Mouse (Mus musculus): ENCODE measurements around the gene Ppil3.

Gene Ppil3

GRCm38 (mm10) chr1:58445143-58445722 lies at the start of gene Ppil3, which contains the start of gene Nif3l1:
Ppil3 (minus strand) TSS chr1:58445486.
Nif3l1 (plus strand) TSS chr1:58445151.
- in situ Hi-C loops (cut with MboI): no loop called here

DNA sequence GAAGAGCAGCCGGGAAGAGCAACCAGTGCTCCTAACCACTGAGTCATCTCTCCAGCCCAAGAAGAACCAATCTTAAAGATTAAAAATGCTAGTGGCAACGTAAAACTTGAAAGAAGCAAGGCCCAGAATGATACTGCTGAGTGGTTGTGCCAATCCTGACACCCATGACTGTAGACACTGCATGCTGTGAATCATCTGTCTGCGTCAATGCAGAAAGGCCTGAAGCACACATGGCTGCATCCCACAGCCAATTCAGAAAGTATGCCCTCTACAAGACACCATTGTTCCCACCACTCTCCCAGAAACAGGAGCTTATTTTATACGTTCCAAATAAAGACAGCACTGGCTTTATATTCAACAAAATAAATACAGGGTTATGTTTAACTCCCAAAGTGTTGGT lies 37.4 kb upstream of the Ppil3 start:
- in situ Hi-C loops (cut with MboI): no loop called here

DNA sequence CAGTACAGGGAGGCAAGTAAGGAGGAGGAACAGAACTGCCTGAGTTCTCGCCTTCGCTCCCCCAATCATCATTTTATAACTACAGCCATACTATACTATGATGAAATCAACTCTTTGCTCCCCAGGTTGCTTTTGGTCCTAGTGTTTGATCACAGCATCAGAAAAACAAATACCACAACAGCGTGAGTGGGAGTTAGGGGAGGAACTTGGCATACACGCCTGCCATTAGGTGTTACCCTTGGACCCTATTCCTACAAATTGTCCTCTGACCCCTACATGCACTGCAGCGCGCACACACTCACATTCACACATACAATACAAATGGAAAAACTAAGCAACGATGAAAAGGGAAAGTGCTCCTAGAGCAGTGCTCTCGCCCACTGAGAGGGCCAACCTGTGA lies 30.4 kb upstream of the Ppil3 start:
- in situ Hi-C loops (cut with MboI): no loop called here

DNA sequence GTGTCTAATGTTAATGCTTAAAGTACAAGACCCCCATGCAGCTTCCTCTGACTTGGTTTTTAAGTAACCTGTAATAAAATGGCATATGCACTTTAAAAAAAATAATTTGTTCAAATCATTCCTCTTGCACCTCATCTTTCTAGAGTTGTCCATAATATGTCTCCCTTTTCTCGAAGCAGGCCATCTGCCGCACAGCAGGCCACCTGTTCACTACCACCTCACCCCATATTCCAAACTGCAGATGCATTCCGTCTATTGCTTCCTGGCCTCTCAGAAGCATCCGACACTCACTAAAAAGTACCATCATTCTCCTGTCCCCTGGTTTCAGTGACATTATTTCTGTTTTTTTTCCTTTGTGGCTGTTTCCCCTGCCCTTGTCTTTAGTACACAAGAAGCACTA lies 20.3 kb upstream of the Ppil3 start:
- in situ Hi-C loops (cut with MboI): no loop called here

DNA sequence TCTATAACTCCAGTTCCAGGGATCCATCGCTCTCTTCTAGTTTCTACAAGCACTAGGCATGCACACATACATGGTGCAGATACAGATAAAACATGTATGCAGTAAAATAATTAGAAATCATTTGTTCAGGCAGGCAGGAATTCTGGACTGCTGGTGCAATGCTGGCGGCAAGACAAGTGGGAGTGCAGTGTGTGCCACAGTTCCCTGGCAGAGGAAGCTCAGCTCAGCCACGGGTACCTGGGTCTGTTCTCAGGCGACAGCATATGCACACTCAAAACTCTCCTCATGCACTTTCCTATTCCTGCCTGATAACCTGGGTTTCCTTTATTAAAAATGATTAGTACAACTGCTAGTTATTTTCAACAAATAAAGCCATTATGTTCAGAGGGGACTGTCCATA lies 19.8 kb upstream of the Ppil3 start:
- in situ Hi-C loops (cut with MboI): no loop called here

- in situ Hi-C loops (cut with MboI): no loop called here
These were observed 18.6 kb upstream of the Ppil3 start for GRCm38 (mm10) chr1:58463935-58464334.

GRCm38 (mm10) chr1:58460566-58460965 lies 15.3 kb upstream of the Ppil3 start:
- in situ Hi-C loops (cut with MboI): no loop called here

- in situ Hi-C loops (cut with MboI): no loop called here
These were observed 13.6 kb upstream of the Ppil3 start for GRCm38 (mm10) chr1:58458867-58459266.

- in situ Hi-C loops (cut with MboI): no loop called here
These were observed 12.9 kb upstream of the Ppil3 start for GRCm38 (mm10) chr1:58458175-58458574.

GRCm38 (mm10) chr1:58454316-58454715 lies 9.0 kb upstream of the Ppil3 start:
- in situ Hi-C loops (cut with MboI): no loop called here

GRCm38 (mm10) chr1:58448396-58448795 lies 3.1 kb upstream of the Ppil3 start:
- in situ Hi-C loops (cut with MboI): no loop called here

- in situ Hi-C loops (cut with MboI): no loop called here
These were observed 2.5 kb upstream of the Ppil3 start for GRCm38 (mm10) chr1:58447766-58448165.

DNA sequence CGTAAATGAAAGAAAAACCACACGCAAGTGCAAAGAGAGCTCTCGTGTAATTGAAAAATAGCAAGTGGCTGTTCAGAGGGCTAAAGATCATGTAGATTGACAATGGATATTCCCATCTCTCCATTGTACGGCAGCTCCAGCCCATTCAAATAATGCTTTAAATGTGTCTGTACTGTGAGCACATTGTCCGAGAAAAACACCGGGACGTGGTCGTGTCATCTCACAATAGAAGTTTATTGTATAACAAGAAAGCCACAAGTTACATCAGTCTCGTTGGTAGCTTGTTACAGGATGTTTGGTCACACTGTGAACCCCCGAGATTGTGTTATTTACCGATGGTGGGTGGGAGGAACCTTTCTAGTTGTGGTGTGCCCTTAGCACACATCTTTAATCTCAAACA lies 575 bp upstream of the Ppil3 start:
- in situ Hi-C loops (cut with MboI): no loop called here

DNA sequence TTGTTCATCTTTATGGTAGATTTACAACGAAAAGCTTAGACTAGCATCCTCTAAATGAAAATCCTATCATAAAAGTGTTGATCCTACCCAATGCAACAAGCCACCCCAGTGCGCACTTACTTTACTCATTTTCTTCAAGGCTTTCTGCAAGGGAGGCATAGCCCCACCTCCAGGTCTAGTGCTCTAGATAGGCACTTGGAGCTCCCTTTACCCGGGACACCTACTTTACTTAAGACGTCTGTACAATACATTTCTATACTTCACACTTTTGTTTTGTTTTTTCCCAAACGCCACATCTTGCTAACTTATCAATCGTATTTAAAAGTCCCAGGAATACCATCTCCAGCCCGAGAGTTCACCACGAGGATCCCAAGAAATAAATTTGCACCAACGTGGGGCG lies 595 bp downstream of the Ppil3 start:
- in situ Hi-C loops (cut with MboI): no loop called here

DNA sequence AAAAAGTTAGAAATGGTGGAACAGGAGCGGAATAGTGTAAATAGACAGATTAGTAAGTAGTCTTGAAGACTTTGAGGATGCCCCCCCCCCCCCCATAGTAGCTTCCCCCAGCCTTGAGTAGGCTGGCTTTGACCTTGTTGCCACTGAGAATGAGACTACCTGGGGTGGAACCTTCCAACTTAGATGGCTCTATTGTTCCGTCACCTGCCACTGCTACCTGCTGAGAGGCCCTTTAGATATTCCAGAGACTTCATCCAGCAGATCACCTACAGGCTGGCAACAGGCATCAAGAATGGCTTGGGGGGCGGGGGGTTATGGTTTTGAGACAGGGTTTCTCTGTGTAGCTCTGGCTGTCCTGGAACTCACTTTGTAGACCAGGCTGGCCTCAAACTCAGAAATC lies 20.7 kb downstream of the Ppil3 start:
- in situ Hi-C loops (cut with MboI): no loop called here

DNA sequence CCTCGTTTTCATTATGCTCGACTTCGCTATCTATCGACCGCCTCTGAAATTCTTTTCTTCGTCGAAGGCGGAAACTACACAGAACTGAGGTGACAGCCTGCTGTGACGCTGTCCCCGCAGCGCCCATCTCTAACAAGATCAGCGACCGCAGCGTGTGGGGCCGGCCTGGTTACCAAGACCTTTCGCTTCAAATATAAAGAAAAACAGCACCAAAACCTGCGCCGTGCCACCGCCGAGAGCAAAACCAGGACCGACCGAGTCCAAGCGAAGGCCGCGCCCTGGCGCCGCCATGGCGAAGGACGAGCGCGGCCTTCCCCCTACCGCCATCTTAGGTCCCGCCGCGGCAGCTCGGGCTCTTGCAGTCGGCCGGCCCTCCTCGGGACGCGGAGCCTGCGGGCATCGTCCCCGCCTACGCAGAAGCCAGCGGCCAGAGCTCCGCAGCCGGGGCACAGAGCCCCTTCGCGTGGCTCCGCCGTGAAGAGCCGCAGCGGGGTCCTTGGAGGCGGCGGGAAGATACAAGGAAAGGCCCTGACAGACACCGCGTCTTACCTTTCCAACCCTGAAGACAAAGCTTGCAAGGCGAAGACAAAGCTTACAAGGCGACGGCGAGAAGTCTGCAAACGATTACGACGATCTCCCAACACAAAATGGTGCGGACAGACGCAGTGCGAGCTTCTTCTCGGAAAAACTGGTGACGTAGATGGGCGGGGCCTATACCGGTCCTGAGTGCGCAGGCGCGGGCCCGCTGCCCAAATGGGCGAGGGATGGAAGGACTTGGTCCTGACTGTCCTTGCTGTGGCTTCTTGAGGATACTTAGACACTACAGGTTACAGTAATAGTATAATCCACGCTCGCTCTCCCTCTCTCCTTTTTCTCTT lies 21.7 kb downstream of the Ppil3 start, which contains the start of gene Clk1:
Gene Clk1, minus strand, starts transcription at position 696 of the 878 bp plus-strand sequence.
- in situ Hi-C loops (cut with MboI): no loop called here

DNA sequence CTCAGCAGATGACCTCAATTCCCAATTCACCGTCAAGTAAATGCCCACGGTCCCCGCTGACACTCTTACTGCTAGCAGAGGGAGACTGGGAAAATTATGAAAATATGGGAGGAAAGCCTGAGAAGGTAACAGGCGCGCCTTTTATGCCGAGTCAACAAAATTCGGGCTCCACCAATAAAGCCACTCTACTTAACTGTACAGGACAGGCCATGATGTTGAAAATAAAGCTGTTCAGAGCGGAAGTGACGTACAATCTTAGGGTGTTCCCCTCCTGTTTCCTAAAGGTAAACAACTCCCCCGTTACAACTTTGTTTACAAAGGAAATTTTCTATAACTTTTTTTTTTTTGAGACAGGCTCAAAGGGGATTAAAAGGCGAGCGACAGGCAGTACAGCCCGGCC lies 22.4 kb downstream of the Ppil3 start:
- in situ Hi-C loops (cut with MboI): no loop called here

- in situ Hi-C loops (cut with MboI): no loop called here
These were observed 24.3 kb downstream of the Ppil3 start for GRCm38 (mm10) chr1:58420961-58421360.

DNA sequence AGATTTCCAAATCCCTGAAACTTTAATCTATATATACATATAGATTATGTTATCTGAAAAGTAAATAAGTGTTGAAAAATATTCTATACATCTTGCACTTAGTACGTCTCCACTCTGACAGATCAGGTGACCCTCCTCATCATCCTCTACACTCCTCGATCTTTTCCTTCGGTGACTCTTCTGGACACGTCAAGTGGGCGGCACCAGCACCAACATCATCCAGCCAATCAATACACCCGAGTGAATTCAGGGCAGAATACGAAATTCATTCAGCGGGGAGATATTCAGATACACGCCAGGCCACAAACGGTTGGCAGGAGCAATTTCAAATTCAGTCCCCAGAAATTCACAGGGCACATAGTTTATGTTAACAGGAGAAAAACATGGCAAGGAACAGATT lies 25.3 kb downstream of the Ppil3 start:
- in situ Hi-C loops (cut with MboI): no loop called here

DNA sequence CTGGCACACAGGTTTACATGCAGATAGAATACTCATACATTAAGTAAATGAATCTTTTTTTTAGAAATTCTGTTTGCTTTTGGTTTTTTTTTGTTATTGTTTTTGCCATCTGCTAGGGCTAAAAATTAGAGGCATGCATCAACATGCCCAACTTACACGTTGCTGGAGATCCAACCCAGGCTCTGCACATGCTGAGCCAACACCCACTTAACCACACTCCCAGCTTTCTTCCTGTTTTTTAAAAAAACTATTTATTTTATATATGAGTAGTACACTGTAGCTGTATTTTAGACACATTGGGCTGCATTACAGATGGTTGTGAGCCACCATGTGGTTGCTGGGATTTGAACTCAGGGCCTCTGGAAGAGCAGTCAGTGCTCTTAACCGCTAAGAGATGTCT lies 29.2 kb downstream of the Ppil3 start:
- in situ Hi-C loops (cut with MboI): no loop called here

DNA sequence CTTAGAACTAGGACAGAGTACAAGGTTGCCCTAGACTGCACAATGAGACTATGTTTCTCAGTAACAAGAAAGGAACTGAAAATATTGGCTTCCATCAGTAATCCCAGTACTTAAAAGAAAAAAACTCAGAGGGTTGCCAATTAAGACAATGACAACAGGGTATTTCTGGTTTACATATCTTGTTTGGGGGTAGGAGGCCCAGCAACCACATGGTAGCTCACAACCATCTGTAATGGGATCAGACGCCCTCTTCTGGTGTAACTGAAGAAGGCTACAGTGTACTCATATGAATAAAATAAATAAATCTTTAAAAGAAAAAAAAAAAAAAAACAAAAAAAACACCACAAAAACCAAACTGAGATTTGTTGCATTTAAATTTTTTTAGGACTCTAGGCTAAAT lies 29.8 kb downstream of the Ppil3 start:
- in situ Hi-C loops (cut with MboI): no loop called here

DNA sequence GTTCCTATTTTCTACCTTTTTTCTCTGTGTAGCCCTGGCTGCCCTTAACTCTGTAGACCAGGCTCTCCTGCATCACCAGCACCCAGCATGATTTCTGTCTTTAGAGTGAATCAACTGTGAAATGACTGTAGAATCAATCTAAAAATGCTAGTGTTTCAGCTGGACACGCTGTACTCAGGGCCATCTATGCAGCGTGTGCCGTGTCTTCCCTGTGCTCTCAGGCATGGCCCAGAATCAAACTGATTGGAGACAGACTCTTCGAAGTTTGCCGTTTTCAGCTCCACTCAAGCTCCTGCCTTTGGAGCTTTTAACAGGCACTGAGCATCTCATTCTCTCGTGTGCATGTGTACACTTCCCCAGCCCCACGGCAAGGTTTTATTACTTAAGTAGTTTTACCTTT lies 34.5 kb downstream of the Ppil3 start:
- in situ Hi-C loops (cut with MboI): no loop called here

DNA sequence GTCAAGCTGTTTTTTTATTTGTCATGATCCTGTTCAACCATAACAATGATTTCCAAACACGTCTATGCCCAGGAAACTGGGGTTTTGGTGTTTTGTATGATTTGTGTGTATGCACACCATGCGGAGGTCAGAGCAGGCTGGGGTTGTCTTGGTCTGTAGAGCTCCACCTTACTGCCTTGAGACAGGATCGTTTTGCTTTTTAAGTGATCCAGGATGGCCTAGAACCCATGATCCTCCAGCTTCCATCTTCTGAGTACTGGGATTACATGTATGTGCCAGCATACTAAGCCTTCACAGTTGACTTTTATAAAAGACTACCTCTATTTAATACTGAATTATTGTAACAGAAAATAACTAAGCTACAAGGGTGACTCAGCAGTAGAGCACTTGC lies 35.1 kb downstream of the Ppil3 start:
- in situ Hi-C loops (cut with MboI): no loop called here
